Mouse (Mus musculus): ENCODE results near the gene Rab1b. TPM values are rescaled to one million over a fixed set of nuclear protein-coding genes. Genes with fewer than 3 reads are reported as not detected.

Gene Rab1b
- polyA plus RNA-seq, 1 experiment: 197 TPM

DNA sequence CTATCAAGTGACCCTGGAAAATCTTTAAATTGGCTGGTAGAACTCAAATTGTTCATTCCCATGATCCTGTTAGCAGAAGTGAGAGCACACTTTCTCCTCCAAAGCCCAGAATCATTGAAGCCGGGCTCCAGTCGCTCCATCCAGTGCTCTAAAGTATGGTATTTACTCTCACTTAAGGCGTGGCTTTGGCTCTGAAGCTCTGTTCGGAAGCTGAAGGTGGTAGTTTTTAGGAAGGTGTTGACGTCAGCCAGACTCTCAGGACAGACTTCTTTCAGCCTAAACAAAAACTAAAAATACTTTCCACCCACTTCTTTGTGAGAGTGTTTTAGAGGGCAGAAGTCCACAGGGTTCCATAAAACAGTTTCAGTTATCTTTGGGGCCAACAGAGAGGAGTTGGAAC lies 33.4 kb downstream of the Rab1b start:
- H3K4me3 ChIP-seq (ENCODE audit: insufficient read depth, low read length): no peak overlapping the region
- TF ChIP-seq CTCF (IDR thresholded peaks at IDR 0.05; ENCODE audit: extremely low read depth, insufficient read depth, low read length): no peak
- TF ChIP-seq POLR2A (IDR thresholded peaks at IDR 0.05; ENCODE audit: extremely low read depth, insufficient read depth, low read length): no peak
- H3K4me1 ChIP-seq (ENCODE audit: control insufficient read depth, insufficient read depth, low read length): no peaks in the 10 kb centered on the region

GRCm38 (mm10) chr19:5073028-5073427 lies 33.8 kb downstream of the Rab1b start:
- H3K4me3 ChIP-seq (ENCODE audit: insufficient read depth, low read length): no peak overlapping the region
- no peak overlapping the region for H3K27ac ChIP-seq (ENCODE audit: insufficient read depth, low read length)
- TF ChIP-seq POLR2A (IDR thresholded peaks at IDR 0.05; ENCODE audit: extremely low read depth, insufficient read depth, low read length) (no peak), CTCF (IDR thresholded peaks at IDR 0.05; ENCODE audit: extremely low read depth, insufficient read depth, low read length) (peak; percentile 51)
- H3K4me1 ChIP-seq (ENCODE audit: control insufficient read depth, insufficient read depth, low read length): no peaks in the 10 kb centered on the region

More for the DNA sequence above, 33.4 kb downstream of the Rab1b start:
- no peak overlapping the region for H3K27ac ChIP-seq (ENCODE audit: insufficient read depth, low read length)

DNA sequence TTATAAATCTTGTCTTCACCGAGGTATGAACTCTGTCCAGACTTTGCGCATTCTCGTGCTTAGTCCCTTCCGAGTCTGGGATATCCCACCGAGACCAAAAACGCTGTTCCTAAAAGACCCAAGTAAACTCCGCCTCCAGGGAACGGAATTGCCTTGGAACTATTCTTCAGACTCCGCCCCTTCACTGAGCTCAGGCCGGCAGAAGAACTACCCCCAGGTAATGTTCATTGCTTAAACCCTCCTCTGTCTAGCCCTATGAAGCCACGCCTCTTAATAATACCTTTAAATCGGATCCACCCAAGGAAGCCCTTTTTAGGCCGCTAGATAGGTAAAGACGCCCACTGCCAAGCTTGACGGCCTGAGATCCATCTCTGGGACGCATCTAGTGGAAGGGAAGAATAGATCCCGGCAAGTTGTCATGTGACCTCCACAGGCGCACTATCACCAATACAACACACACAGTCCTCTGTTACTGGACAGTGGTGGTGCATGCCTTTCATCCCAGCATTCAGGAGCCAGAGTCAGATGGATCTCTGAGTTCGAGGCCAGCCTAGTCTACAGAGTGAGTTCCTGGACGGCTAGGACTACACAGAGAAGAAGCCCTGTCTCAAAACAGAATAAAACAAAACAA lies 34.4 kb downstream of the Rab1b start:
- Histone ChIP-seq H3K27ac (ENCODE audit: insufficient read depth, low read length) (no peak overlapping the region), H3K4me1 (ENCODE audit: control insufficient read depth, insufficient read depth, low read length) (no peaks in the 10 kb centered on the region), H3K4me3 (ENCODE audit: insufficient read depth, low read length) (peak overlapping the region; percentile 34)
- no peak for TF ChIP-seq CTCF (IDR thresholded peaks at IDR 0.05; ENCODE audit: extremely low read depth, insufficient read depth, low read length)
- TF ChIP-seq POLR2A (IDR thresholded peaks at IDR 0.05; ENCODE audit: extremely low read depth, insufficient read depth, low read length): no peak

GRCm38 (mm10) chr19:5071545-5072369 lies 35.1 kb downstream of the Rab1b start:
- no peak for TF ChIP-seq CTCF (IDR thresholded peaks at IDR 0.05; ENCODE audit: extremely low read depth, insufficient read depth, low read length)
- H3K4me3 ChIP-seq (ENCODE audit: insufficient read depth, low read length): peak overlapping the region; percentile 34
- no peak overlapping the region for H3K27ac ChIP-seq (ENCODE audit: insufficient read depth, low read length)
- H3K4me1 ChIP-seq (ENCODE audit: control insufficient read depth, insufficient read depth, low read length): no peaks in the 10 kb centered on the region

DNA sequence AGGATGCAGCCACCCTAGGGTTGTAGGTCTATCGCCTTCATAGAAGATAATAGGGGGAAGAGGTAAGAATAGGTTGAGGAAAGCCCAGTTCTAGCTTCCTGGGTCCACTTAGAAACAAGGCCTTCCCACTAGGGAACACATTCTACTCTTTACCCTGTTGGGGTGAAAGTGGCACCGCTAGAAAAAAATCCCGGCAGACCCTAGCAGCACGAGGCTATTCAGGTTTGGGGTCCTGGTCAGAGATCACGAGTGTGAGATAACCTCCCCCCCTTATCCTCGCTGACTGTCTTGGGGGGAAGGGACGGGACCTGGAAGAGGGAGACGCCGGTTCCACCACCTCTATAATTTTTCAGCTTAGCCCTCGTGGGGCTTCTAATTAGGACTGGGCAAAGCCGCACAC lies 35.8 kb downstream of the Rab1b start:
- H3K4me1 ChIP-seq (ENCODE audit: control insufficient read depth, insufficient read depth, low read length): no peaks in the 10 kb centered on the region
- no peak overlapping the region for H3K27ac ChIP-seq (ENCODE audit: insufficient read depth, low read length)
- TF ChIP-seq CTCF (IDR thresholded peaks at IDR 0.05; ENCODE audit: extremely low read depth, insufficient read depth, low read length): no peak
- no peak for TF ChIP-seq POLR2A (IDR thresholded peaks at IDR 0.05; ENCODE audit: extremely low read depth, insufficient read depth, low read length)
- no peak overlapping the region; the same call in 1 of the 2 replicates for H3K4me3 ChIP-seq (ENCODE audit: insufficient read depth, low read length)

- H3K4me3 ChIP-seq (ENCODE audit: insufficient read depth, low read length): no peak overlapping the region
- TF ChIP-seq POLR2A (IDR thresholded peaks at IDR 0.05; ENCODE audit: extremely low read depth, insufficient read depth, low read length) (no peak), CTCF (IDR thresholded peaks at IDR 0.05; ENCODE audit: extremely low read depth, insufficient read depth, low read length) (no peak)
- no peaks in the 10 kb centered on the region for H3K4me1 ChIP-seq (ENCODE audit: control insufficient read depth, insufficient read depth, low read length)
- H3K27ac ChIP-seq (ENCODE audit: insufficient read depth, low read length): no peak overlapping the region
These were observed 36.9 kb downstream of the Rab1b start for GRCm38 (mm10) chr19:5069978-5070377.

DNA sequence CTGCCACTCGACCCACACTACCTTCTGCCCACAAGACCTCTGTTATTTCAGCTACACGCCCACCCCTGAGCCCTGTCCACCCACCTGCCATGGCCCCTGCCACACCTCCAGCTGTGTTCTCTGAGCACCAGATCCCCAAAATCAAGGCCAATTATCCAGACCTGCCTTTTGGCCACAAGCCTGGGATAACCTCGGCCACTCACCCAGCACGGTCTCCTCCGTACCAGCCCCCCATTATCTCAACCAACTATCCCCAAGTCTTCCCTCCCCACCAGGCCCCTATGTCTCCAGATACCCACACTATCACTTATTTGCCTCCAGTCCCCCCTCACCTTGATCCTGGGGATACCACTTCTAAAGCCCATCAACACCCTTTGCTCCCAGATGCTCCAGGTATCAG lies 37.4 kb downstream of the Rab1b start:
- Histone ChIP-seq H3K27ac (ENCODE audit: insufficient read depth, low read length) (no peak overlapping the region), H3K4me3 (ENCODE audit: insufficient read depth, low read length) (no peak overlapping the region), H3K4me1 (ENCODE audit: control insufficient read depth, insufficient read depth, low read length) (no peaks in the 10 kb centered on the region)
- no peak for TF ChIP-seq CTCF (IDR thresholded peaks at IDR 0.05; ENCODE audit: extremely low read depth, insufficient read depth, low read length)
- no peak for TF ChIP-seq POLR2A (IDR thresholded peaks at IDR 0.05; ENCODE audit: extremely low read depth, insufficient read depth, low read length)

GRCm38 (mm10) chr19:5068570-5069234 lies 38.2 kb downstream of the Rab1b start:
- H3K27ac ChIP-seq (ENCODE audit: insufficient read depth, low read length): no peak overlapping the region
- no peaks in the 10 kb centered on the region for H3K4me1 ChIP-seq (ENCODE audit: control insufficient read depth, insufficient read depth, low read length)
- H3K4me3 ChIP-seq (ENCODE audit: insufficient read depth, low read length): peak overlapping the region; percentile 24
- TF ChIP-seq POLR2A (IDR thresholded peaks at IDR 0.05; ENCODE audit: extremely low read depth, insufficient read depth, low read length): no peak
- TF ChIP-seq CTCF (IDR thresholded peaks at IDR 0.05; ENCODE audit: extremely low read depth, insufficient read depth, low read length): no peak

DNA sequence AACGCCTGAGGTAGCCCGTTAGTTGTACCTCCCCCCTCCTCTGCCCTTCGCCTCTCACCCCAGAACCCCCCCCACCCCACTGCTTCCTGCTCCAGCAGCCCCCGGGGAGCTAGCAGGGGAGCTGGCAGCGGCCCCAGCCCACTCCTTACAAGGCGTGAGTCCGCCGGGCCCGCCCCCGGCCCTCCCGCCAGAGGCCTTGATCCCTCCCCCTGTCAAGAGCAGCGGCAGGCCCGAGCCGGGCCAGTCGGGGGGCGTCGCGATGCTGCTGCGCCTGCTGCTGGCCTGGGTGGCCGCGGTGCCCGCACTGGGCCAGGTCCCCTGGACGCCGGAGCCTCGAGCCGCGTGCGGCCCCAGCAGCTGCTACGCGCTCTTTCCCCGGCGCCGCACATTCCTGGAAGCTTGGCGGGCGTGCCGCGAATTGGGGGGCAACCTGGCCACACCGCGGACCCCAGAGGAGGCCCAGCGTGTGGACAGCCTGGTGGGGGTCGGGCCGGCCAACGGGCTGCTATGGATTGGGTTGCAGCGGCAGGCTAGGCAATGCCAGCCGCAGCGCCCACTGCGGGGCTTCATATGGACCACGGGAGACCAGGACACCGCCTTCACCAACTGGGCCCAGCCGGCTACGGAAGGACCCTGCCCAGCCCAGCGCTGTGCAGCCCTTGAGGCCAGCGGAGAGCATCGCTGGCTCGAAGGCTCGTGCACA lies 38.9 kb downstream of the Rab1b start, which contains the start of gene Cd248:
Gene Cd248, plus strand, starts transcription at position 212 of the 703 bp plus-strand sequence.
- Histone ChIP-seq H3K4me3 (ENCODE audit: insufficient read depth, low read length) (peak within 1 kb of the TSS; percentile 24), H3K4me1 (ENCODE audit: control insufficient read depth, insufficient read depth, low read length) (no peaks in the 10 kb centered on the region), H3K27ac (ENCODE audit: insufficient read depth, low read length) (no peak within 1 kb of the TSS)
- TF ChIP-seq CTCF (IDR thresholded peaks at IDR 0.05; ENCODE audit: extremely low read depth, insufficient read depth, low read length): no peak
